Mouse (Mus musculus) midbrain, embryonic 11.5 days (tissue): ENCODE data around the gene Cbln3. TPM values are rescaled to one million over a fixed set of nuclear protein-coding genes. Genes with fewer than 3 reads are reported as not detected.

ENCODE experiments used
- ATAC-seq: fragments of 200-750 bp; cut with Nextera tagmentation; 2 replicates; pipeline ENCODE4 v1.8.0; 2017; ENCODE audit warnings: moderate TSS enrichment, moderate library complexity; ENCODE audit not compliant: low FRiP score
- DNase-seq: peaks from one replicate; pipeline ENCODE4 v3.0.0; 2015; ENCODE audit warnings: low spot score; ENCODE audit errors: missing footprints
- H3K27ac ChIP-seq: fragments of 300-500 bp; sonication (generic); 2 replicates; pipeline ENCODE4 v1.5.1; 2014; ENCODE audit warnings: low read depth, low read length
- H3K27me3 ChIP-seq: fragments of 300-500 bp; sonication (generic); 2 replicates; pipeline ENCODE4 v1.6.1; 2014; ENCODE audit warnings: mild to moderate bottlenecking, low read length, moderate library complexity, mixed read lengths; ENCODE audit not compliant: control insufficient read depth, insufficient read depth
- H3K36me3 ChIP-seq: fragments of 300-500 bp; sonication (generic); 2 replicates; pipeline ENCODE4 v1.6.1; 2014; ENCODE audit warnings: mild to moderate bottlenecking, low read length, moderate library complexity, mixed read lengths; ENCODE audit not compliant: control insufficient read depth, insufficient read depth
- H3K4me1 ChIP-seq: fragments of 300-500 bp; sonication (generic); 2 replicates; pipeline ENCODE4 v1.6.1; 2014; ENCODE audit warnings: low read length; ENCODE audit not compliant: control insufficient read depth, insufficient read depth
- H3K4me2 ChIP-seq: fragments of 300-500 bp; sonication (generic); 2 replicates; pipeline ENCODE4 v1.6.1; 2014; ENCODE audit warnings: mild to moderate bottlenecking, moderate library complexity
- H3K4me3 ChIP-seq: fragments of 300-500 bp; sonication (generic); 2 replicates; pipeline ENCODE4 v1.5.1; 2014; ENCODE audit warnings: low read depth, low read length
- H3K9ac ChIP-seq: fragments of 300-500 bp; sonication (generic); 2 replicates; pipeline ENCODE4 v1.6.1; 2014; ENCODE audit warnings: low read length
- H3K9me3 ChIP-seq: fragments of 300-500 bp; sonication (generic); 2 replicates; pipeline ENCODE4 v1.6.1; 2016; ENCODE audit warnings: low read length; ENCODE audit not compliant: control insufficient read depth
- WGBS: fragments of 180-500 bp; shearing (Covaris S2); extraction: QIAGEN DNeasy Blood & Tissue Kit; methylation state at CpG from one replicate; pipeline ENCODE4 v1.1.7; 2014; 5-methylcytosine and 5-hydroxymethylcytosine counted together
- polyA plus RNA-seq: library from polyadenylated mRNA; unstranded; fragments of >200 nt; fragmentation: Nextera tagmentation; extraction: Ambion mirVana; gene quantifications from 2 replicates; pipeline ENCODE4 v1.2.1, GENCODE M21; 2014

The Cbln3 gene
- polyA plus RNA-seq = 0.03 and 0.23 TPM in 2 replicates

DNA sequence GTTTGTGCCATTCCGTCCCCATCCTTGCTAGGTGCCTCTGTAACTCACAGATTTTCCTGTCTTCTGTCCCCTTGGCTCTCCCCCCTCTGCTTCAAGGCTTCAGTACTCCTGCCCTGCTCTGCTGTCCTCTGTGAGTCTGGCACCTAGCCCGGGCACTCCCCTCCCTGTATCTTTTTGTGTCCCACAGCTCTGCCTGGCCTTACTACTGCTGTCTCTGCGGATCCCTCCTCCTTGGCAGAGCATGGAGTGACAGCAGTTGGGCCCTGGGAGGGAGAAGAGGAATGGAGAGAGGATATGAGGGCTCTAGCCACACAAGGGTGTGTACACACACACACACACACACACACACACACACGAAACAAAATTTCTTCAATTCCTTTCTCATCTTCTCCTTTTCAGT lies at the start of gene Cbln3:
Gene Cbln3, minus strand, starts transcription at position 227 of the 400 bp plus-strand sequence.
- Histone ChIP-seq H3K27me3 (no peaks in the 10 kb centered on the region), H3K4me3 (peak within 1 kb of the TSS; percentile 80), H3K4me1 (peaks cover 11% of the 10 kb centered on the region), H3K36me3 (peaks cover 7% of the 10 kb centered on the region; the same call in 1 of the 2 replicates), H3K4me2 (peak within 1 kb of the TSS; percentile 79), H3K9ac (peak within 1 kb of the TSS; percentile 92), H3K9me3 (no peaks in the 10 kb centered on the region), H3K27ac (peak within 1 kb of the TSS; percentile 75)
- 33% methylated on average over 4 of the region's 4 CpGs for WGBS
- DNase-seq (peak; percentile 81), ATAC-seq (peak; percentile 42)

DNA sequence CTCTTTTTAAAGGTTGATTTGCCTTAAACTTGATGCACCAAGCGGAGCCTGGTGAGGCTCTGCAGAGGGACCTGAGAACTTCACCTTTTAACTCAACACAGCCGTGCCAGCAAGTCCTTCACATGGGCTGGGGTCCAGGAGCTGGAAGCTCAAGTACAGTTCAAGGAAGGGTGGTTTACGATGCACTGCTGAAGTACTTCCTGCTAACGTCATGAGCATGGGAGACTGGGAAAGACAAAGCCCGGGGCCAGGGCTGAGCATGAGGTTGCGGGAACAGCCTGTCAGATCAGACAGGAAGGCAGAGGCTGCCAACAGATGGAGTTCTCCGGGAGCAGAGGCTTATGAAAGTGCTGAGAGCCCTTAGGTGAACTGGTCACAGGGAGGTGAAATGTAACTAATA lies 49.4 kb upstream of the Cbln3 start:
- H3K4me3 ChIP-seq = no peak overlapping the region
- H3K4me2 ChIP-seq = no peak overlapping the region
- DNase-seq (no peak), ATAC-seq (no peak)
- H3K9ac ChIP-seq = no peak overlapping the region
- no peaks in the 10 kb centered on the region for H3K36me3 ChIP-seq
- 76% methylated on average over 7 of the region's 7 CpGs for WGBS
- no peaks in the 10 kb centered on the region for H3K27me3 ChIP-seq
- H3K4me1 ChIP-seq = no peaks in the 10 kb centered on the region
- no peaks in the 10 kb centered on the region for H3K9me3 ChIP-seq
- H3K27ac ChIP-seq = no peak overlapping the region

DNA sequence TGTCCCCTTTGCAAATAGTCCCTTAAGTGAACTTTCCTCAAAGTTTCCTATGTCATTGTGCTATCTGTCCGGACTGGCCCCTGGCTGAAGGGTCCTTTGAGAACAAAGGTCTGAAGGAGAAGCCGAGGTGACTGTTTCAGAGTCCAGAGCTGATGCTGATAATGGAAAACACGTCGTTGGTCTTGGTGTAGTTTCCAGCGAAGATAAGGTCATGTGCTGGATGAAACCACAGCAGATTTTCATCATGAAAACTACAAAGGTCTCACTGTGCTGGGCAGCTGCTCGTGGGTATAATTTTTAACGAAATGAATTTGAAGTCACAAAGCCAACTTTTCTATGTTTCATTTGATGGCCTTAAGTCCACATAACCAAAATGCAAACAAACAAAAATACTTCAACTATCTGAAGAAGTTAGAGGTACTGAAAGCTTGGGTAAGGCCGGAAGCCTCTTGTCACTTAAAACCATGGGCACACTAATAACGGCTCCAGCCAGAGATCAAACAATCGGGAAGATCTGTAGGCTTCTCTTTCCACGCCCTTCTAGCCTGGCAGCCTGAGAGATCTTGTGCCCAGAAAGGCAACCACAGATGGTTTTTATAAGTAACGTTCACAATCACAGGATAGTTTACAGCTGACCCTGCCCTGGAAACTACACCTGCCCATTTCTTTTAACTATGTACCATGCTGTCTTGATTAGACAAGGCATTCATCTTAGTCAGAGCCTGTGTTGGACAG lies 45.2 kb upstream of the Cbln3 start:
- Histone ChIP-seq H3K4me3 (no peak overlapping the region), H3K4me2 (no peak overlapping the region), H3K4me1 (no peaks in the 10 kb centered on the region), H3K9ac (no peak overlapping the region), H3K36me3 (no peaks in the 10 kb centered on the region), H3K9me3 (no peaks in the 10 kb centered on the region), H3K27ac (no peak overlapping the region), H3K27me3 (no peaks in the 10 kb centered on the region)
- WGBS = 84% methylated on average over 12 of the region's 12 CpGs
- DNase-seq = no peak
- no peak for ATAC-seq

DNA sequence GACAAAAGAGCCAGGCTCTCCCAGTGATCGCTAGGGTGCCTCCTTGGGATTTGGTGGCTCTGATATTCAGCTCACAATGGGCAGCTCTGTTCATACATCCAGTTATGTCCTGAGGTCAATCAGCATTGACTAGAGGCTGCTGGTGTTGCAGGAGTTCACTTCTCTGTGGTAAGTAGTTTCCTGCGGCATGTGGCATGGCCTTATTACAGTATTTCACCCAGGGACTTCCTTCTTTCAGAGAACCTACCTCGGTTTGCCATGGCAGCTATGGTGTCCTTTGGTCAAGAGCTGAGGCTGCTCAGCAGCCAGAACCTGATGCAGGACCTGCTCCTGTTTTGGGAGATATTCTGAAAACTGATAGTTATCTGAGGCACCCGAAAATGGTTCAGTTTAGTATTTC lies 42.7 kb upstream of the Cbln3 start:
- Histone ChIP-seq H3K27me3 (no peaks in the 10 kb centered on the region), H3K4me1 (no peaks in the 10 kb centered on the region), H3K4me2 (no peak overlapping the region), H3K4me3 (no peak overlapping the region), H3K9me3 (no peaks in the 10 kb centered on the region), H3K9ac (no peak overlapping the region), H3K36me3 (no peaks in the 10 kb centered on the region), H3K27ac (no peak overlapping the region)
- ATAC-seq = no peak
- WGBS = 85% methylated on average over 4 of the region's 4 CpGs
- DNase-seq = no peak

DNA sequence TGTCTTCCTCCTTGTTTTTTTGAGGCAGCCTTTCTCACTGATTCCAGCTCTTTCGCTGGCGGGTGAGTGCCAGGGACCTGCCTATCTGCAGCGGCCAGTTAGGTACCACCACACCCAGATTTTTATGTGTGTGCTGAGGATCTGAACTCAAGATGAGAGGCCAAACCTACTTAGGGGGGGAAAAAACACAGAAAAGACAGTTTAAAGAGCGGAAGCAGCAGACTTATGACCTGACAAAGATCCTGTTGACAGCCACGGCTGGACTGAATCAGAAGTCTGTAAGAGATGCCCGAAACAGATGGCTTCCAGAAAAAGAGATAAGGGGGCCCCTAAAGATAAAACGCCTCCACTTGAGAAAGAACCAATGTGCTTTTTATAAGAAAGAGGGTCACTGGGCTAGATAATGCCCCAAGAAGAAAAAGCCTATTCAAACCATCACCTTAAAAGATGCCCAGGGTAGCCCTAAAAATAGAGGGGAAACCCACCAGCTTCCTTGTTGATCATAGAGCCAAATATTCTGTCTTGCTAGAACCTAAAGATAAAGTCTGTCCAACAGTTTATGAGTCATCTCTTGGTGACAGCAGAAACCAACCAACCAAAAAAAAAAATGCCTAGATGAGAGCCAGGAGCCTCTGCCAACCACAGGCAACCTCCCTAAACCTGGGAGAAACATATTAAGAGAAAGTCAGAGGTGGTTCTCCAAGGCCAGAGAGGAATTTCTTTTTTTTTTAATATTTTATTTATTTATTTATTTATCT lies 38.5 kb upstream of the Cbln3 start:
- no peaks in the 10 kb centered on the region for H3K27me3 ChIP-seq
- WGBS = 83% methylated on average over 7 of the region's 7 CpGs
- no peaks in the 10 kb centered on the region for H3K36me3 ChIP-seq
- no peaks in the 10 kb centered on the region for H3K9me3 ChIP-seq
- DNase-seq (no peak), ATAC-seq (no peak)
- no peak overlapping the region for H3K4me2 ChIP-seq
- no peaks in the 10 kb centered on the region; the same call in 1 of the 2 replicates for H3K4me1 ChIP-seq
- no peak overlapping the region for H3K9ac ChIP-seq
- H3K27ac ChIP-seq = no peak overlapping the region
- H3K4me3 ChIP-seq = no peak overlapping the region

DNA sequence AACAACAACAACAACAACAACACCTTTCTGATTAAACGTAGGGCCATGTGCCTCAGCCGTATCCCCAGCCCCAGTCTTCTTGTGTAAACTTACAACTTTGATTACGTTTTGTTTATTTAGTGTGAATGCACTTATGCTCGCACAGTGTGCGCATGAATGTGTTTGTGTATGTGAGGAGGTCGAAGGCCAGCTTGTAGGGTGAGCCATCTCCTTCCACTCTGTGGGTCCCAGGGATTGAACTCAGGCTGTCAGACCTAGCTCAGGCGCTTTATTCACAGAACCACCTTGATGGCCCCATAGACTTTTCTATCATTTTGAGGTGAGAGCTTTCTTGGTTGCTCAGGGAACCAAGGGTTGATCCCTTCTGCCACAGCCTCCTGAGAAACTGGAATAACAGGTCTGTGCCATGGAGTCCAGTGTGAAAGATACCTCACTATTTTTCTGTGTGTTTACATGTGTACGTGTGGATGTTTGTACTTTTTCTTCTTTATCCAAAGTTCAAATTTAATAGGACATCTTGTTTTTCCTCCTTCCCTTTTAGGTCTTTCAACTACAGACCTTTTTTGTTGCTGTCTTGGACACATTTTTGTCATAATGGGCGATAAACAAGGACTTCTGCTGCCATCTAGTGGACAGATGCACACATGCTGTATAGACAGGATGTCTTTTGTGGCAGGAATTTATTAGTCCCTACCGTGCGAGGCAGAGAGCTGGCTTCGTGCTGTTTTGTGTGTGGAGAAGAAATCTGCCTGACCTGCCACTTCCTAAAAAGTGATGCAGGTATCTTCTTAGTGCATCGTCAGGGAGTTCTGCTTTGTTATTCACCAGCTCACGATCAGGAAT lies 34.3 kb upstream of the Cbln3 start:
- no peaks in the 10 kb centered on the region for H3K9me3 ChIP-seq
- no peak overlapping the region for H3K27ac ChIP-seq
- no peaks in the 10 kb centered on the region for H3K27me3 ChIP-seq
- no peak overlapping the region for H3K4me3 ChIP-seq
- DNase-seq (peak; percentile 98), ATAC-seq (peak; percentile 70; the same call in 1 of the 2 replicates)
- 43% methylated on average over 14 of the region's 14 CpGs for WGBS
- peak overlapping the region; percentile 38; the same call in 1 of the 2 replicates for H3K9ac ChIP-seq
- no peaks in the 10 kb centered on the region for H3K36me3 ChIP-seq
- peak overlapping the region; percentile 15; the same call in 1 of the 2 replicates for H3K4me2 ChIP-seq
- H3K4me1 ChIP-seq = no peaks in the 10 kb centered on the region; the same call in 1 of the 2 replicates

DNA sequence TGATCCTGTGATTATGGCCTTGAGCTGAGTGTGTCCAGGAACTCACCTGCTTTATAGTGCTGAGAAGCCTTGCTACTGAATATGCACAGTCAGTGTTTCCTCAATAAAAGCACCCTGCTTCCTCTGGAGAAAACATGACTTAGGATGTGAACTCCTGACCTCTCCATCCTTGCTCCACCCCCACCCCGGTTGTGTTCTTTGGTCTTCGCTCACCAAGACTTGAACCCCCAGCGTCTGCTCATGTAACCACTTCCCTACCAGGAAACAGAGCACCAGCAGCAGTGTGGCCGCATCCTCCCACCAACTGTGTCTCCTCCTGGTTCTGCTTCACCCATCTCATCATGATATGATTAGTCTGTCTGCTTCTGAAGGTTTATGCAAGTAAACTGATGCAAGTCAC lies 29.2 kb upstream of the Cbln3 start:
- Histone ChIP-seq H3K4me3 (no peak overlapping the region), H3K36me3 (no peaks in the 10 kb centered on the region), H3K9ac (no peak overlapping the region), H3K27me3 (no peaks in the 10 kb centered on the region), H3K9me3 (no peaks in the 10 kb centered on the region), H3K27ac (no peak overlapping the region), H3K4me2 (no peak overlapping the region), H3K4me1 (no peaks in the 10 kb centered on the region)
- no peak for DNase-seq
- 58% methylated on average over 4 of the region's 4 CpGs for WGBS
- ATAC-seq = no peak

DNA sequence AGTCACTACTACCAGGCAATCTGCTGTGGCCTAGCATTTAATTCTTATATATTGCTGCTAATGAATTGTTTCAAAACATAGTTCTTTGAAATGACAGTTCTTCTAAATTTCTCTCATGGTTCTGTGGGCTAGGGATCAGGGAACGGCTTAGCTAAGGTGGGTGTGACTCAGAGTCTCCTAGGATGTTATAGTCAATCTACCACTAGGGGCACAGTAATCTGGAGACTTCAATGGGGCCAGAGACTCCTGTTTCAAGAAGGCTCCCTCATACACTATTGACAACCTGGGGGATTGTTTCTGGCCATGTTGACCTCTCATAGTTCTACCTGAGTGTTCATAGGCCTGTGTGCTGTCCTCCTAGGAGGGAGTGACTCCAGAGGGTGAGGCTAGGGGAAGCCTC lies 21.3 kb upstream of the Cbln3 start:
- Histone ChIP-seq H3K27me3 (no peaks in the 10 kb centered on the region; the same call in 1 of the 2 replicates), H3K9me3 (no peaks in the 10 kb centered on the region), H3K4me2 (no peak overlapping the region), H3K4me1 (peaks cover 3% of the 10 kb centered on the region; the same call in 1 of the 2 replicates), H3K9ac (no peak overlapping the region), H3K27ac (no peak overlapping the region), H3K36me3 (no peaks in the 10 kb centered on the region), H3K4me3 (no peak overlapping the region)
- DNase-seq = no peak
- ATAC-seq = no peak
- 47% methylated on average over 1 of the region's 1 CpGs for WGBS
